Mouse (Mus musculus): ENCODE results near the gene Fam3c.

The Fam3c gene

GRCm38 (mm10) chr6:22356086-22356507 lies at the start of gene Fam3c:
Fam3c (minus strand) TSS chr6:22356243.
- DNase-seq: peak; percentile 94

DNA sequence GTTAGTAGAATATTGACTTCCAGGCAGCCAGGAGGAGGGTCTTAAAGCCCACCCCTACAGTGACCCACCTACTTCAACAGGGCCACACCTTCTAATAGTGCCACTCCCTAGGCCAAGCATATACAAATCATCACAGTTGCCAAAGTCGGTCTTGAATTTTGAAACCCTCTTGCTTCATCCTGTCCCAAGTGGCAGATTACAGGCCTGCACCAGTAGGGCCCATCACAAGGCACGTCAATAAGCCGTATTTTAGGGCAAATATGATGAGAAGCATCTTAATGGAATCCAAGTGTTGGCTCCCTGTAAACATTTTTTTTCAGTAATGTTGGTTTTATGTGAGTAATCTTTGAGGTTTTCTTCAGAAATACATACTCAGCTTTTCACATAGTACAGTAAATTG lies 49.0 kb upstream of the Fam3c start:
- no peak for DNase-seq

DNA sequence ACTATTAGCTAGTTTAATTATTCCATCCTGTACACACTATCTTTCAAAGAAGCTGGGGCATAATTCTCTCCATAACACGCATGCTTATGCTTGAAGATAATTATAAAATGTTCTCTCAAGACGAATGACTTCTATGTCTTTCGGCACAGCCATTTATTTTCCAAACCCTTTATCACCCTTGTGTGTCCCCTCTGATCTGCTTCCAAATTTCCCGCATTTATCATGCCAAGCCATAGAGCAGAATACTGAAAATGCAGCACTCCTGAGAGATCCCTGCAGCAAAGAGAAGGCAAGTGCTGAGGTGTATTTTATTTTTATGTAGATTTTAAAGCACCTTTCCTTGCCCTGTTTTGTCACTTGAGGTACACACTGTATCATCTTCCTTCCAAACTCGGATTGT lies 47.7 kb upstream of the Fam3c start:
- DNase-seq: no peak

DNA sequence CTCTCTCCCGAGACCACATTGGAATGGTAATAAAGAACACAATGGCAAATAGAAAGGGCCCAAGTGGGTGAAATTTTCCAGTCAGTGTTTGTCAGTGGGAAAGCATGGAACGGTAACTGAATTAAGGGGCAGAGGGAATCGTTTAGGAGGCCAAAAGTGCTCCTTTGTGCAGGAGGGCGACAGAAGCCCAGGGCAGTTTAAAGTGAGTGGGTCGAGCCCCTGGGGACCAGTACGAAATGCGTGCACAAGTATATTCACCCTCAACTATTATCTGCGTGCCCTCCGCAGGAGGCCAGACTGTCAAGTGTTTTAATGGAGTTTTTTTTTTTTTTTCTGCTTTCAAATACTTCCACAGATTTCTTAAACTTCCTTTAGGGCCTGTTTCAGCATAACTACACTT lies 47.3 kb upstream of the Fam3c start:
- DNase-seq: no peak

DNA sequence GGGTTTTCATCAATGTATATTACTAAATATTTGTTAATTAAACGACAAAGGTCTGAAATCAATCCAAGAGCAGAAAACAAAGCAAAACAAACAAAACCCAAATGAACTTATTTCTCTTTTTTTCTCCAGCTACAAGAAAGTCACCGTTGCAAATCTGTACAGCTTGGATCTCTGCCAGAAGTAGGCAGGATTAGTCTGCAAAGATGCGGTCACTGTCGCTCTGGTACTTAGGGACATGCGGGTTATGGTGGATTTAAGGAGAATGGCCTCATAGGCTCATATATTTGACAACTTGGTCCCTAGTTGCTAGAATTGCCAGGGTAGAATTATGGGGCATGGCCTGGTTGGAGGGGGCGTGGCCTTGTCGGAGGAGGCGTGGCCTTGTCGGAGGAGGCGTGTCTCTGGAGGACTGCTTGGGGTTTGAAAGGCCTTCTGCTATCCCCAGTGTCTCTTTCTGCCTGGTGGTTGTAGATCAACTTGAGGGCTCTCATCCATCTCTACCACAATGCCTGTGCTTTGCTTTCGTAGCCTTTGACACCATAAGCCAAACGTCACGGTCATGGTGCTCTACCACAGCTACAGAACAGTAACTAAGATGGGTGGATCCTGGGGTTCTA lies 46.6 kb upstream of the Fam3c start:
- no peak for DNase-seq

DNA sequence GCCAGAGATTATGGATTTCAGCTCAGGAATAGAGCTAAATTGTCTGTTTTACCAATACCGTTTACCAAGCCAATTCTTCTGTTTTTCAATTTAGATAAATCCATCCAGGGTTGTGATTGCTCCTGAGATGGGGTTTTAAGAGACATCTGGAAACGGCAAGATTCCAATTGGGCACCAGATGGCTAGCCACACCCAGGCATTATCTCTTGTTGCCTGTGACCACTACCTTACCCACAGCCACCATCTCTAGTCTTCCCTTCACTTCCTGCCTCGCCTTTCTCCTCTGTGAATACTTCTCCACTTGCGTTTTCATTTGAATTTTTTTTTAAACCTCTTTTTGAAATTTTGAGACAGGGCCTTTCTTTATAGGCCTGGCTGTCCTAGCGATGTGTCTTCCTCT lies 46.0 kb upstream of the Fam3c start:
- no peak for DNase-seq

DNA sequence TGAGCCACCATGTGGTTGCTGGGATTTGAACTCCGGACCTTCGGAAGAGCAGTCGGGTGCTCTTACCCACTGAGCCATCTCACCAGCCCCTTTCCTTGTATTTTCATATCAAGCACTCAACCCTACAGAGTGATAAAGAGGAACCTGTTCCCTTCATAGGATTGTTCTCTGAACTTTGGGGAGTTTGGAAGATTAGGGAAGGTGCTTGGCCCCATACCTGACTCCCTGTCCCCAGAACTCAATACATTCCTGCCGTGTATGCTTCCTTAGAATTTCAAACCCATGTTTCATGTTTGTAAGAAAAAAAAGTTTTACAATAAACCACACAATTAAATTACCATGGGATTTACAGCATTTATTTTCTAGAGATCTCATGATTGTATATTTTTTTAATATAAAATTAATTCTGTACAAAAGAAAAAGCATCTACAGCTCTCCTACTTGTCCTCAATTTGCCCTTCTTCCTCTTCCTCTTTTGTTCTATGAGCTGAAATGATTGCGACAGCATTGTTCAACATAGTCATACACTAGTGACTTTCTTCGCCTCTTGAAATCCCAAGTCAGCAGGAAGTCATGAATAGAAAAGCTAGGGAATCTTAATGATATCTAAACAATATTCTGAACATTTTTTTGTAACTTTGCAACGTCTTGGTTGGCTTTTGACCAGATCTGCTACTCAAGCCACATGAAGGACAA lies 42.2 kb upstream of the Fam3c start:
- DNase-seq: no peak

DNA sequence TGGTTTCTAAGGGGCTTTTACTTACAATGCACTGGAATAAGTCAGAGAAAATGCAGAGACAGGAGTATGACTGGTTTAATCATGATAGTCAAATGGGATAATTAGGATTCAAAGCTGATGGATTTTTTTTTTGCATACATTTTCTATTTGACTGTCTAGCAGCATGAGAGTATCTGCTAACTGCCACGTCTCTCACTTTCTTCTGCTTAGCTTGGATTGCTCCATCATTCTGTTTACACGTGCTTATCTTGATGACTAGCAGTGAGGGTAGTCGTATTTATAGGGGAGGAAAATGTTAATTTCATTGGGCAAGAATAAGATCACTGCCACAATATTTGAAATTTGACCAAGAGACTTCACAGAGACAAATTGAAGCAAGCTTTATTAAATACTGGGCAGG lies 39.2 kb upstream of the Fam3c start:
- no peak for DNase-seq

DNA sequence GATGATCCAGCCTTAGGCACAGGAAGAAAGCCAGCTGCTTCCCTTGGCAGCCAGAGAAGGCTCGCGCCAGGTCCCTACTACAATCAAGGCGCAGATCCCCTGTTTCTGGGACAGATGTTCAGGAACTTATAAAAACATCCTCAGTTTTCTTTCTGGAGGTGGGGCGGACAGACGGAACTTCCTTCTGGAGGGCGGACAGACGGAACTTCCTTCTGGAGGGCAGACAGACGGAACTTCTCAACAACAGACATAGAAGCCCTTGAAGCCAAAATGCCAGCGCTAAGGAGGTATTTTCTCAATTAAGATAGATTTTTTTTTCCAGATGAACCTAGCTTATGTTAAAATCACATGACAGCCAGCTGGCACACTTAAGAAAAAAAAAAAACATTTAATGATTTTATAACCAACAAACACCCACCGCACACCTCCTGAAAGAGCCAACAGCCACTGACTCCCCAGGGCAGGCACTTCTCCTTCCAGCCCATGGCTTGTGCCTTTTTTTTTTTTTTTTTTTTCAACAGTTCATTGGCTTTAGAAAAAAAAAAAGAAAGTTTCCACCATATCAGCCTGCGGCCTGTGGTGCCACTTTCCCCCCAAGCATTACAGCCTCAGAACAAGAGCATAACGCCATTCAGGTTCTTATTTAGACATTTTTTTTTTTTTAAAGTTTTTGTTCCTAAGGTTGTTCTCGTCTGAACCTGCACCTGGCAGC lies 34.8 kb upstream of the Fam3c start:
- DNase-seq: no peak

DNA sequence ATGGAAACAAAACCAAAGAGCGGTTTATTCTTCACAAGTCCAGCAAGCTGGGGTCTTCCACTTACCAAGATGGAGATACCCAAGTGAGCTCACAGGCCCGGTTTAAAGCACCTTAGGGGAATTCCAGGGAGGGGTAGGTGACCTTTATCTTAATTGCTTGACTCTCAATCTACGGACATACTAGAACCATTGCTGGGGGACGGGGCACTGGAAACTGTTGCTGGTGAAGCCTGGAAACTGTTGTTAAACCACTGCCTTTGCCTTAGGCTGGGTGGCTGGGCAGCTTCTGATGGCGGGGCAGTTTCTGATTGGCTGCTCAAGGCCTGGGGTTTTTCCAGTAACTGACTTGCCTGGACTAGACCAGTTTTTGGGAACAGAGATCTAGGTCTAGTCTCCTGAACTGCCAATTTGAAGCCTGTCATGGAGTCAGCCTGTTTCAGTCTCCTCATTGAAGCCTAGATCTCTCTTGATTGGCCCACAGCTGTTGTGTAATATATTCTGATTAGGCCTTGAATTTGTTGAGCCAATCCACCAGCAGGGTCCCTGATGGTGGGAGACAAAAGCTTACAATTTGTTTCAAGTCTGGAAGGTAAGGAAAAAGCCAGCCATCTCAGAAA lies 29.3 kb upstream of the Fam3c start:
- no peak for DNase-seq

DNA sequence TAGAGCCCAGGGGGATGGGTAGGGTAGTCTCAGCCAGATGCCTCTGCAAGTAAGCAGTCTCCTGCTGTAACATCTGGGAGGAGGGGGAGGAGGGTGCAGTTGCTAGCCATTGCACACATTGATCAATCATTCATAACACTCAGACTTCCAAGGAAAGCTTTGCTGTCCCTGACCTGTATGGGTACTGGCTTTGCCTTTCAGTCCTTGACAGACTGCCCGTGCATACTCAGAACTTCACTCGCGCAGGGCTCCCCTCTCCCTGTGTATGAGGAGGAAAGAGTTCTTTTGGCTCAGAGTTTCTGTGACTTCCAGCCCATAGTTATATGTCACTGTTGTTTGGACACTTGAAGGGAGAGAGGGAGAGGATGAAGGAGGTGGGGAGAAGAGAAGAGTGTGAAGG lies 24.2 kb upstream of the Fam3c start:
- DNase-seq: no peak

DNA sequence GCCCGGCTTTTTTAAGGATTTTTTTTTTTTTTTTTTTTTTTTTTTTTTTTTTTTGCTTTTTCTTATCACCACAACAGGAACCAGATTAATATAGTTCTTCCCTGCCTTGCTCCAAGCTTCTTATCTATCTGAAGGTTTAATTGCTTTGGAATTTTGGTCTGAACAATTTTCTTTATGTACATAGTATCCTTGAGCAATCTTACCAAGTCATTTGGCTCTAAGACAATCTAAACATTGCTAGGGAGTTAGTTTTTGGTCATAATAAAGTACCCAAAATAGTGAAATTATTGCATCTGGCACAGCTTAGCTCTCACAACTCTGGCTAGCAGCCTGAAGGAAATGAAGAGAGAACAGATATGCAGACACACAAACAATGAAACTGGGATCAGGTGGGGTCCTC lies 23.8 kb upstream of the Fam3c start:
- DNase-seq: no peak

GRCm38 (mm10) chr6:22378462-22378861 lies 22.4 kb upstream of the Fam3c start:
- DNase-seq: no peak

- DNase-seq: no peak
Measured at GRCm38 (mm10) chr6:22374791-22375190, 18.7 kb upstream of the Fam3c start.

DNA sequence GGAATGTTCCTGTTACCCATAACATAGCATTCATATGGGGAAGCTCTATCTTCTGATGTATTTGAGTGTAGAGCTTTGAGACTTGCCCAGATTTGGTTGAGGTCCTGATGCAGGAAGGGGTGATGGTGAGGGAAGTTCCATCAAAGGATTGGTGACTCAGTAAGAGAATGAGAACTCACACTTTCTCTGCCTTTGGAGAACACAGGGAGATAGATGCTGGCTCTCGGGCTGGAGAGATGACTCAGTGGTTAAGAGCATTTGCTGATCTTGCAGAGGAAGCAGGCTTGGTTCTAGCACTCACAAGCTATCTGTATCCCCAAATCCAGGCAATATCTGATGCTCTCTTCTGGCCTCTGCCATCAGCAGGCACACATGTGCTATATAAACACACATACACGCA lies 17.4 kb upstream of the Fam3c start:
- DNase-seq: no peak

GRCm38 (mm10) chr6:22366977-22367376 lies 10.9 kb upstream of the Fam3c start:
- DNase-seq: no peak

GRCm38 (mm10) chr6:22363590-22363989 lies 7.5 kb upstream of the Fam3c start:
- no peak for DNase-seq

GRCm38 (mm10) chr6:22361941-22362340 lies 5.9 kb upstream of the Fam3c start:
- DNase-seq: no peak

DNA sequence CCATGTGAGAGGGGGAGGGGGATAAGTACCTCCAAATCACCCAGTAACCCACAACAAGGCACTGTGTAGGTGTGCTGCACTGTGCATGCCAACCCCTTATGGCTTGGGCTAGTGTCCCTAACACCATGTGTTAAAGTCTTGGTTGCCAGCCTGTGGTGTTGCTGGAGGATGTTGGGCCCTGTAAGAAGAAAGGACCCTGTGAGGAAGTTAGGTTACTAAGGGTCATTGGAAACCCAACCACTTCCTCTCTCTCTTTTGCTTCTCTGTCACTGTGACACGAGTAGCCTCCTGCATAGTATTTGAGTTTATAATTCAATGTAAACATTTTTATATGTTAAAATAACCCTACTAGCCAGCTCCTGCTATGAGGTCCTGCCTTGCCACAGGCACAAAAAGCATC lies 3.0 kb upstream of the Fam3c start:
- DNase-seq: no peak

GRCm38 (mm10) chr6:22357351-22357750 lies 1.3 kb upstream of the Fam3c start:
- DNase-seq: no peak

DNA sequence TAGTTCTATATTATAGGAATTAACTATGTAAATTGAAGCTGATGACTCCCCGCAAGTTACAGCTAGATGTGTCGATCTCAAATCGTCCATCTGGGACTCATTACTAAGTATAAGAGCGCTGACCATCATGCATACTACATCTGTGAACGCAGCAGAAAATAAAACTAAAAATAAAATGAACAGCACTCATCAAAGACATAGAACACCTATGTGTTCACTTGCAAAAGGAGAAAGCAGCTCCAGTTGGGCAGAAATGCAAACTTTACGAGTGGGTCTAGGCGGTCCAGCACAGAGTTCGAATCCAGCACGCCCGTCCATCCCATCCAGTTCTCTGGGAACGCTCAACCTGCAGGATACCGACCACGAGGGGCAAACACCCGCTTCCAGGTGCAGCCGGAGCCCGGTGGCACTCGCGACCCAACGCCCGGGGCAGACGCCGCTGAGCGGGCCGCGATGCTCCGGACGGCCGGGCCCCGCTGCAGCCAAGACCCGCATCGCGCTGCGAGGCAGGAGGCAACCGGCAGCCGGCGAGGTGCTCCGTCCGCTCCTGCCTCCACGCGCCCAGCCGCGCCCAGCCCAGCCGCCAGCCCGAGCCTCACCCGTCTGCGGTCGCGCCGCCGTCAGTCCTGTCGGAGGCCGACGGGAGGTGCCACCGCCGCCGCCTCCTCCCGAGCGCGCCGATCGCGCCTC lies 502 bp downstream of the Fam3c start:
- DNase-seq: no peak

GRCm38 (mm10) chr6:22354675-22355074 lies 1.4 kb downstream of the Fam3c start:
- no peak for DNase-seq

DNA sequence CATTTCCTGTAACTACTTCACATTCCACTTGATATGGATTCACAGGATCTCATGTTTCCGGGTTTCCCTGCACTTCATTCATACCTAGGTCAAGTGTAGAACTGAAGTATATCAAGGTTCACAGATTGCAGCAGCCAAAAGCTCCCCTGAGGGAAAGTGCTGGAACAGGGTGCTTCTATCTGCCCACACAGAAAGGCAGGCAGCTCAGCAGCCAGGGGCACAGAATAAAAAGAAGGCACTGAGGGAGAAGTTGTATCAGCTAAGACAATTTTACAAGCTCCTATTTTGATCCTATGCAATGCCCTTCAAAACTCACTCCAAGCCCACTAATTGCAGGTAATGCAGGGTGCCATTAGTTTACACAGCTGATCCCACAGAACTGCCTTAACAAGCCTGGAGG lies 2.0 kb downstream of the Fam3c start:
- DNase-seq: no peak
